In genomic region chr11:44619131-44619886, GRCm38 (mm10) we compare ENCODE assay signal across 9 mouse cellular contexts. TPM values are rescaled to one million over a fixed set of nuclear protein-coding genes. Genes with fewer than 3 reads are reported as not detected.
A peak's percentile ranks its signal among the peaks of the same experiment; 100 is the strongest.
DNase-seq lines count a peak whose midpoint lies in the region; ATAC-seq and TF ChIP-seq lines count a peak whose summit lies in the region.
"Had no signal": no experiment of that assay in that cellular context is flagged by ENCODE, and none has a peak within 500 bp of the region (broad histone marks: within the 10 kb centered on the region; RNA-seq: fewer than 3 reads in every experiment).

No protein-coding gene starts in this region.

- peak overlapping the region; percentile 80 for H3K4me2 ChIP-seq in lung, embryonic 14.5 days
- H3K4me2 ChIP-seq in heart, embryonic 16.5 days (ENCODE audit: low read depth, low read length), result peak overlapping the region; percentile 67
- H3K4me2 ChIP-seq in liver, embryonic 15.5 days, result peak overlapping the region; percentile 32

- 4% methylated on average over 15 of the region's 15 CpGs for WGBS in lung, embryonic 14.5 days
- WGBS in heart, embryonic 16.5 days, result 3% methylated on average over 15 of the region's 15 CpGs
- 5% methylated on average over 15 of the region's 15 CpGs for WGBS in liver, embryonic 15.5 days (ENCODE audit: insufficient replicate concordance)

- H3K27ac ChIP-seq in lung, embryonic 14.5 days (ENCODE audit: low read depth), result no peak overlapping the region
- no peak overlapping the region; the same call in 1 of the 2 replicates for H3K27ac ChIP-seq in heart, embryonic 16.5 days (ENCODE audit: low read length)
- no peak overlapping the region for H3K27ac ChIP-seq in liver, embryonic 15.5 days (replicated peaks)
- H3K27ac ChIP-seq: macrophage had no signal

- H3K9ac ChIP-seq in lung, embryonic 14.5 days, result peak overlapping the region; percentile 47
- H3K9ac ChIP-seq in heart, embryonic 16.5 days (ENCODE audit: low read length), result peak overlapping the region; percentile 65
- no peak overlapping the region for H3K9ac ChIP-seq in liver, embryonic 15.5 days

- no peak for DNase-seq in lung, embryonic 14.5 days
- no peak for DNase-seq in lung, adult 18-20 months
- DNase-seq in embryo, embryonic 9.5 days (ENCODE audit: extremely low spot score), result peak; percentile 40
- no peak for DNase-seq in layer of hippocampus, adult 18-20 months (ENCODE audit: low spot score in 2 of 2)
- no peak for DNase-seq in layer of hippocampus, postnatal 10 days (ENCODE audit: low spot score in 2 of 2)
- no peak for DNase-seq in retina, embryonic 14.5 days (ENCODE audit: low spot score)

- no peaks in the 10 kb centered on the region for H3K4me1 ChIP-seq in lung, embryonic 14.5 days (ENCODE audit: insufficient read depth)
- H3K4me1 ChIP-seq in heart, embryonic 16.5 days (ENCODE audit: control insufficient read depth, insufficient read depth, low read length), result peaks cover 12% of the 10 kb centered on the region
- H3K4me1 ChIP-seq in liver, embryonic 15.5 days (replicated peaks), result peaks cover 15% of the 10 kb centered on the region

- TF ChIP-seq CTCF in lung, embryonic 14.5 days (IDR thresholded peaks at IDR 0.05; ENCODE audit: low read depth), result no peak

- peak overlapping the region; percentile 51 for H3K4me3 ChIP-seq in lung, embryonic 14.5 days (ENCODE audit: low read depth, low read length)
- H3K4me3 ChIP-seq in heart, embryonic 16.5 days (ENCODE audit: low read length), result peak overlapping the region; percentile 49
- H3K4me3 ChIP-seq in liver, embryonic 15.5 days (replicated peaks), result peak overlapping the region; percentile 20; the same call in 1 of the 2 replicates

- H3K9me3 ChIP-seq in lung, embryonic 14.5 days (ENCODE audit: low read depth, low read length), result peaks cover 5% of the 10 kb centered on the region; the same call in 1 of the 2 replicates
- H3K9me3 ChIP-seq in heart, embryonic 16.5 days (replicated peaks; ENCODE audit: control insufficient read depth, low read length), result no peaks in the 10 kb centered on the region
- H3K9me3 ChIP-seq in liver, embryonic 15.5 days (replicated peaks), result no peaks in the 10 kb centered on the region

- ATAC-seq in lung, embryonic 14.5 days (ENCODE audit: insufficient read depth), result no peak
- no peak for ATAC-seq in heart, embryonic 16.5 days (replicated peaks; ENCODE audit: extremely low read depth, insufficient read depth, low FRiP score)
- ATAC-seq in liver, embryonic 15.5 days (ENCODE audit: insufficient read depth), result no peak

- H3K36me3 ChIP-seq in lung, embryonic 14.5 days (ENCODE audit: insufficient read depth), result no peaks in the 10 kb centered on the region
- no peaks in the 10 kb centered on the region for H3K36me3 ChIP-seq in heart, embryonic 16.5 days (ENCODE audit: control insufficient read depth, insufficient read depth)
- no peaks in the 10 kb centered on the region for H3K36me3 ChIP-seq in liver, embryonic 15.5 days (replicated peaks)

- peaks cover 59% of the 10 kb centered on the region for H3K27me3 ChIP-seq in lung, embryonic 14.5 days (ENCODE audit: insufficient read depth, low read length)
- H3K27me3 ChIP-seq in heart, embryonic 16.5 days (ENCODE audit: control insufficient read depth, insufficient read depth, low read length), result peaks cover 43% of the 10 kb centered on the region
- H3K27me3 ChIP-seq in liver, embryonic 15.5 days, result peaks cover 80% of the 10 kb centered on the region

RNA-seq across cellular contexts. Expression of gene Ebf1, which starts 2.2 kb away (rescaled TPM):
- polyA plus RNA-seq in lung, embryonic 14.5 days (2014; fragmentation: Nextera tagmentation; extraction: Ambion mirVana), result 10.4 and 11.6 TPM in 2 replicates
- polyA plus RNA-seq in heart, embryonic 16.5 days (2015; fragmentation: Nextera tagmentation; extraction: Ambion mirVana), result 13.6 and 16.2 TPM in 2 replicates
- 1.2 and 1.5 TPM in 2 replicates for polyA plus RNA-seq in liver, embryonic 15.5 days (2015; fragmentation: Nextera tagmentation; extraction: Ambion mirVana)
- 1 to 10 TPM; 2.7 TPM for total RNA-seq in layer of hippocampus, adult 18-20 months (2021)
- total RNA-seq in layer of hippocampus, postnatal 10 days (2021), result 1 to 10 TPM; 3.7 to 5.2 TPM
